Mouse (Mus musculus): ENCODE measurements around the gene Nudt21. TPM values are rescaled to one million over a fixed set of nuclear protein-coding genes. Genes with fewer than 3 reads are reported as not detected.

Nudt21 gene
- total RNA-seq (2023): 51.5 TPM

GRCm38 (mm10) chr8:94036944-94037524, at the start of gene Nudt21, which contains the start of gene Ogfod1:
Gene Nudt21, minus strand, starts transcription at chr8:94037031.
Gene Ogfod1, plus strand, starts transcription at chr8:94037198.

GRCm38 (mm10) chr8:94012013-94012951, 24.5 kb downstream of the Nudt21 start, which contains the start of gene Amfr:
Gene Amfr, minus strand, starts transcription at chr8:94012842.

Other genes starting within 250 kb of the Nudt21 start
- 2.6 TPM for gene Gnao1, start 227.1 kb downstream of the Nudt21 start, total RNA-seq (2023)
- 60.6 TPM for gene Amfr, start 24.2 kb downstream of the Nudt21 start, total RNA-seq (2023)
- 17.4 TPM for gene Ogfod1, start 167 bp upstream of the Nudt21 start, total RNA-seq (2023)
- 15.0 TPM for gene Bbs2, start 61.9 kb upstream of the Nudt21 start, total RNA-seq (2023)
- not detected for gene Mt4, start 100.2 kb upstream of the Nudt21 start, total RNA-seq (2023)
- not detected for gene Mt3, start 115.6 kb upstream of the Nudt21 start, total RNA-seq (2023)
- gene Mt2, start 135.6 kb upstream of the Nudt21 start, total RNA-seq (2023): 1.7 TPM
- 2.5 TPM for gene Mt1, start 142.1 kb upstream of the Nudt21 start, total RNA-seq (2023)
- gene Nup93, start 177.5 kb upstream of the Nudt21 start, total RNA-seq (2023): 38.2 TPM